Mouse (Mus musculus) stomach, postnatal 0 days (tissue): ENCODE data around the gene Gfpt1. TPM values are rescaled to one million over a fixed set of nuclear protein-coding genes. Genes with fewer than 3 reads are reported as not detected.
"Not testable (repeated sequence)": the region's sequence is repeated elsewhere in the genome, so short reads cannot be mapped to it uniquely, and the experiment has no call there.

ENCODE experiments used
- ATAC-seq: fragments of 200-750 bp; cut with Nextera tagmentation; 2 replicates; pipeline ENCODE4 v1.8.0; 2017; ENCODE audit not compliant: low FRiP score, low TSS enrichment
- DNase-seq: peaks from one replicate; pipeline ENCODE4 v3.0.0-alpha.2; 2016; ENCODE audit warnings: low spot score
- H3K27ac ChIP-seq: fragments of 300-500 bp; sonication (generic); replicated peaks from 2 replicates; pipeline ENCODE4 v1.5.1; 2014; ENCODE audit warnings: mild to moderate bottlenecking, control low read depth
- H3K27me3 ChIP-seq: fragments of 300-500 bp; sonication (generic); 2 replicates; pipeline ENCODE4 v1.6.1; 2014; ENCODE audit warnings: low read length; ENCODE audit not compliant: control insufficient read depth, insufficient read depth
- H3K36me3 ChIP-seq: fragments of 300-500 bp; sonication (generic); 2 replicates; pipeline ENCODE4 v1.6.1; 2014; ENCODE audit warnings: low read length, mixed read lengths; ENCODE audit not compliant: control insufficient read depth, insufficient read depth
- H3K4me1 ChIP-seq: fragments of 300-500 bp; sonication (generic); replicated peaks from 2 replicates; pipeline ENCODE4 v1.6.1; 2014; ENCODE audit warnings: antibody characterized with exemption; ENCODE audit not compliant: control insufficient read depth, insufficient read depth
- H3K4me2 ChIP-seq: fragments of 300-500 bp; sonication (generic); replicated peaks from 2 replicates; pipeline ENCODE4 v1.6.1; 2014; ENCODE audit warnings: low read depth, mild to moderate bottlenecking, control low read depth, moderate library complexity
- H3K4me3 ChIP-seq: fragments of 300-500 bp; sonication (generic); 2 replicates; pipeline ENCODE4 v1.5.1; 2014; ENCODE audit warnings: low read depth, low read length, control low read depth
- H3K9ac ChIP-seq: fragments of 300-500 bp; sonication (generic); 2 replicates; pipeline ENCODE4 v1.6.1; 2014; ENCODE audit warnings: mild to moderate bottlenecking, low read length, control low read depth, mixed read lengths
- H3K9me3 ChIP-seq: fragments of 300-500 bp; sonication (generic); 2 replicates; pipeline ENCODE4 v1.6.1; 2016; ENCODE audit warnings: low read length; ENCODE audit not compliant: control insufficient read depth
- CTCF ChIP-seq: IDR thresholded peaks from 2 replicates; pipeline ENCODE4 v1.5.1; 2016; ENCODE audit warnings: antibody characterized with exemption, low read depth, mild to moderate bottlenecking, moderate library complexity
- EP300 ChIP-seq: optimal IDR thresholded peaks from 2 replicates; pipeline ENCODE3; 2016; ENCODE audit warnings: antibody characterized with exemption
- WGBS: fragments of 180-500 bp; shearing (Covaris S2); extraction: QIAGEN DNeasy Blood & Tissue Kit; methylation state at CpG from one replicate; pipeline ENCODE4 v1.1.7; 2014; 5-methylcytosine and 5-hydroxymethylcytosine counted together
- polyA plus RNA-seq: library from polyadenylated mRNA; unstranded; fragments of >200 nt; fragmentation: Nextera tagmentation; extraction: Ambion mirVana; gene quantifications from 2 replicates; pipeline ENCODE4 v1.2.1, GENCODE M21; 2015

The Gfpt1 gene
- polyA plus RNA-seq, 1 experiment from 2014 or later: 17.4 TPM

DNA sequence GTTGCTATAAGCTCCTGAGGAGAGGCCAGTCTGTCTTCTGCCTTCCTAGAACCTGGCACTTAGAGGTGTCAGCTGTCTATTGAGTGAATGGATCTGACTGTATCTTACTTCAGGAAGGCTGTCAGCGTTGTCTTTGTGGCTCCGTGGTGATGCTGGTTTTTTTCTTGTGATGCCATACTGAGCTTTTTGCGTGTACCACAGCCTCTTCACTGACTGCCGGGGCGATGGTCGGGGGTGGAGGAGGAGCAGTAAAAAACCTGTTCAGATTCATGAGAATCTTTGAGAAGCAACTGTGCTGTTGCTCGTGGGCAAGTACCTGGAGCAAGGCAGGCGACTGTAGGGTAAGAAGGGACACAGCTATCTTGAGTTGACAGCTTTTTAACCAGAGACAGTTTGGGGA lies 23.8 kb upstream of the Gfpt1 start:
- Histone ChIP-seq H3K27ac (no peak overlapping the region), H3K4me3 (no peak overlapping the region), H3K4me2 (no peak overlapping the region), H3K27me3 (no peaks in the 10 kb centered on the region), H3K9ac (no peak overlapping the region), H3K36me3 (peaks cover 24% of the 10 kb centered on the region), H3K9me3 (no peaks in the 10 kb centered on the region), H3K4me1 (no peaks in the 10 kb centered on the region)
- DNase-seq: no peak
- 94% methylated on average over 8 of the region's 8 CpGs for WGBS
- no peak for ATAC-seq
- TF ChIP-seq CTCF: no peak
- no peak for TF ChIP-seq EP300

- no peak overlapping the region for H3K9ac ChIP-seq
- ATAC-seq (no peak), DNase-seq (no peak)
- no peak overlapping the region for H3K4me2 ChIP-seq
- no peak overlapping the region for H3K4me3 ChIP-seq
- H3K4me1 ChIP-seq: no peaks in the 10 kb centered on the region
- H3K9me3 ChIP-seq: no peaks in the 10 kb centered on the region
- H3K27me3 ChIP-seq: no peaks in the 10 kb centered on the region
- 95% methylated on average over 12 of the region's 12 CpGs for WGBS
- H3K36me3 ChIP-seq: peaks cover 30% of the 10 kb centered on the region
- H3K27ac ChIP-seq: no peak overlapping the region
- TF ChIP-seq EP300 (no peak), CTCF (no peak)
These were observed 20.9 kb upstream of the Gfpt1 start for GRCm38 (mm10) chr6:87021791-87022190.

DNA sequence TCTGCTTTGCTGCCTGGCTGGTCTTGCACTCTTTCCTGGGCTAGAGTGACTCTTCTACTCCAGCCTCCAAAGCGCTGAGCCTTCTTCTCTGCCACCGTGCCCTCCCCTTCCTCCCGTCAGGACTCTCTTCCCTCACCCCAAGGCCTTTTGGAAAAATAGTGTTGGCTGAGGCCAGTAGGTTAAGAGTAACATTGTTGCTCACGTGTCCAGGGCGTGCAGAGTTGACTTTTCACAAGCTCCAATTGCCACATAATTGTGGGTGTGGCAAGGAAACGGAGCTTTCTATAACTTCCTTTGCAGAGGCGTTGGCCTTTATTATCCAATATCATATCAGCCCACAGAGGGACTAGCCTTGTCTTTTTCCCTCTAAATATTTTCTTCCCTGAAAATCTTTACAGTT lies 15.7 kb upstream of the Gfpt1 start:
- peak; percentile 79 for ATAC-seq

GRCm38 (mm10) chr6:87028881-87029280 lies 13.8 kb upstream of the Gfpt1 start:
- Histone ChIP-seq H3K9ac (no peak overlapping the region), H3K4me2 (no peak overlapping the region), H3K27ac (no peak overlapping the region), H3K4me3 (no peak overlapping the region), H3K36me3 (peaks cover 10% of the 10 kb centered on the region; the same call in 1 of the 2 replicates), H3K4me1 (no peaks in the 10 kb centered on the region), H3K9me3 (no peaks in the 10 kb centered on the region), H3K27me3 (no peaks in the 10 kb centered on the region)
- ATAC-seq: no peak
- no peak for TF ChIP-seq CTCF
- TF ChIP-seq EP300: no peak
- DNase-seq: no peak

More for the DNA sequence above, 15.7 kb upstream of the Gfpt1 start:
- H3K4me1 ChIP-seq: no peaks in the 10 kb centered on the region
- 51% methylated on average over 7 of the region's 7 CpGs for WGBS
- DNase-seq: peak; percentile 74
- H3K9ac ChIP-seq: no peak overlapping the region
- H3K9me3 ChIP-seq: no peaks in the 10 kb centered on the region
- no peaks in the 10 kb centered on the region for H3K27me3 ChIP-seq
- no peak overlapping the region for H3K4me2 ChIP-seq
- peaks cover 10% of the 10 kb centered on the region; the same call in 1 of the 2 replicates for H3K36me3 ChIP-seq
- no peak for TF ChIP-seq EP300
- no peak for TF ChIP-seq CTCF
- H3K27ac ChIP-seq: 0 out of 2 replicates have a peak overlapping the region, but pooled peaks have one; percentile 30
- no peak overlapping the region for H3K4me3 ChIP-seq

DNA sequence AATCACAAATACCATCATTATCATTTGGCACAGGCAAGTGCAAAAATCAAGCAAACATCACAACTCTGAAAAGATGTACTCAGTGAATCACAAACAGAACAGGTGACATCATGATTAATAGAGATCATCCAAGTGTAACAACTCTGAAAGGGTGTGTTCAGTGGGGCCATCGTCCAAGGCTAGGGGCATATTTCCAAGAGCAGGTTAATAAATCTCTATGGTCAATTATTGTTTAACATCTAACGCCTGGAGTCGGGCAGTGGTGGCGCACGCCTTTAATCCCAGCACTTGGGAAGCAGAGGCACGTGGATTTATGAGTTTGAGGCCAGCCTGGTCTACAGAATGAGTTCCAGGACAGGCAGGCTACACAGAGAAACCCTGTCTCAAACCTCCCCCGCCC lies 11.3 kb upstream of the Gfpt1 start:
- not testable (repeated sequence) for H3K27me3 ChIP-seq, DNase-seq, H3K27ac ChIP-seq, H3K4me3 ChIP-seq, H3K9ac ChIP-seq, H3K4me1 ChIP-seq, ATAC-seq, H3K9me3 ChIP-seq, H3K4me2 ChIP-seq, H3K36me3 ChIP-seq
- WGBS: 48% methylated on average over 7 of the region's 7 CpGs

DNA sequence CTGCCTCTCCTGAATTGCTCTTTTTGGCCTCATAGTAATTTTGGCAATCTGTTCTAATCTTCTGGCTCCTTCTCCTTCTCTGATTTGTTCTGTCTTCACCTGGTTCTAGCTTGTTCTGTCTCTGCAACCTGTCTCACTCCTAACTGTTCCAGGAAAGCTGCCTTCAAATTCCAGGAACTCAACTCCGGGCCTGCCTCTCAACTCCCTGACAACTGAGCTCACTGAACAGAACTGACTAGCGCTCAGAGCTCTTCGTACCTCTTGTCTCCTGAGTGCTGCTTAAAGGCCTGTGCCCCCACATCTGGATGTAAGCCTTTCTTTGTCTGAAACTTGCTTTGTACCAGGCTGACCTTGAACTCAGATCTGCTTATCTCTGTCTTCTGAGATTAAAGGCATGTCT lies 10.2 kb upstream of the Gfpt1 start:
- no peak overlapping the region for H3K4me3 ChIP-seq
- TF ChIP-seq EP300: no peak
- no peak for TF ChIP-seq CTCF
- no peaks in the 10 kb centered on the region for H3K9me3 ChIP-seq
- no peaks in the 10 kb centered on the region for H3K27me3 ChIP-seq
- ATAC-seq (no peak), DNase-seq (no peak)
- no peaks in the 10 kb centered on the region for H3K4me1 ChIP-seq
- H3K27ac ChIP-seq: no peak overlapping the region
- H3K9ac ChIP-seq: no peak overlapping the region
- 83% methylated on average over 3 of the region's 3 CpGs for WGBS
- H3K4me2 ChIP-seq: no peak overlapping the region
- no peaks in the 10 kb centered on the region; the same call in 1 of the 2 replicates for H3K36me3 ChIP-seq
